7 mouse cellular contexts compared by ENCODE assay signal in genomic region chr7:145030635-145031141, GRCm38 (mm10).
DNase-seq lines count a peak whose midpoint lies in the region; ATAC-seq and TF ChIP-seq lines count a peak whose summit lies in the region.

No protein-coding gene starts in this region.

- TF ChIP-seq EP300 in liver, embryonic 14.5 days (IDR thresholded peaks at IDR 0.05; ENCODE audit: low read depth), result no peak

- WGBS in forebrain, embryonic 15.5 days, result 0% methylated on average over 22 of the region's 22 CpGs
- WGBS in liver, embryonic 14.5 days (ENCODE audit: insufficient replicate concordance), result 1% methylated on average over 22 of the region's 22 CpGs

- ATAC-seq in forebrain, embryonic 15.5 days (replicated peaks), result peak; percentile 99
- ATAC-seq in liver, embryonic 14.5 days (ENCODE audit: insufficient read depth), result peak; percentile 70

- H3K4me2 ChIP-seq in forebrain, embryonic 15.5 days (replicated peaks), result peak overlapping the region; percentile 54
- H3K4me2 ChIP-seq in liver, embryonic 14.5 days (ENCODE audit: low read depth), result peak overlapping the region; percentile 28

- H3K9ac ChIP-seq in forebrain, embryonic 15.5 days (replicated peaks), result peak overlapping the region; percentile 22; the same call in 1 of the 2 replicates
- H3K9ac ChIP-seq in liver, embryonic 14.5 days (replicated peaks), result no peak overlapping the region

- no peaks in the 10 kb centered on the region for H3K9me3 ChIP-seq in forebrain, embryonic 15.5 days
- no peaks in the 10 kb centered on the region for H3K9me3 ChIP-seq in liver, embryonic 14.5 days (ENCODE audit: control insufficient read depth, low read length)

- H3K4me3 ChIP-seq in forebrain, embryonic 15.5 days, result peak overlapping the region; percentile 36
- H3K4me3 ChIP-seq in liver, embryonic 14.5 days (ENCODE audit: insufficient read depth in 1 of 2, low read depth in 2 of 2, low read length in 2 of 2), result no peak overlapping the region

- H3K27me3 ChIP-seq in forebrain, embryonic 15.5 days, result peaks cover 8% of the 10 kb centered on the region; the same call in 1 of the 2 replicates
- no peaks in the 10 kb centered on the region for H3K27me3 ChIP-seq in liver, embryonic 14.5 days (ENCODE audit: control insufficient read depth, insufficient read depth, low read length)

- peak; percentile 13 for DNase-seq in cerebellum, adult 11-12 months
- peak; percentile 88 to 91 for DNase-seq in heart, postnatal 10 days
- peak; percentile 85 to 92 for DNase-seq in kidney, postnatal 4 days
- DNase-seq in liver, embryonic 14.5 days (ENCODE audit: low read depth in 3 of 3, low spot score in 3 of 3), result peak in 2 of 3 experiments; percentile 27 to 34
- peak; percentile 88 for DNase-seq in neural tube, embryonic 10.5 days (ENCODE audit: extremely low spot score, low spot score)
- peak; percentile 80 for DNase-seq in testis, postnatal 14 days (ENCODE audit: low spot score)

- no peak overlapping the region for H3K27ac ChIP-seq in forebrain, embryonic 15.5 days (replicated peaks)
- H3K27ac ChIP-seq in liver, embryonic 14.5 days, result no peak overlapping the region

- no peak for TF ChIP-seq CTCF in liver, embryonic 14.5 days (IDR thresholded peaks at IDR 0.05; ENCODE audit: low read depth)

- intact Hi-C loops in heart, postnatal 10 days (cut with DNase I), result loop anchor here (2.0 kb wide), 2 partner anchors 80 to 90 kb away; no protein-coding TSS in a partner anchor

- H3K4me1 ChIP-seq in forebrain, embryonic 15.5 days, result peaks cover 11% of the 10 kb centered on the region
- peaks cover 0 to 10% of the 10 kb centered on the region in 2 experiments; a peak in 2 of 4 replicates for H3K4me1 ChIP-seq in liver, embryonic 14.5 days (replicated peaks; ENCODE audit: control insufficient read depth in 2 of 2, insufficient read depth in 2 of 2, low read length in 1 of 2)

- H3K36me3 ChIP-seq in forebrain, embryonic 15.5 days, result no peaks in the 10 kb centered on the region
- no peaks in the 10 kb centered on the region for H3K36me3 ChIP-seq in liver, embryonic 14.5 days (replicated peaks; ENCODE audit: control insufficient read depth, insufficient read depth, low read depth)

Comparison
In these comparisons a context has a peak if more than half of its experiments do, and no peak if none do; other contexts are left out.
1. DNase-seq: peak in every context shown above with its lines; median percentile 90 in heart, postnatal 10 days; 88 in kidney, postnatal 4 days; 88 in neural tube, embryonic 10.5 days; 80 in testis, postnatal 14 days; 30 in liver, embryonic 14.5 days; 13 in cerebellum, adult 11-12 months.